Mouse (Mus musculus): ENCODE data around the gene Gm49387. TPM values are rescaled to one million over a fixed set of nuclear protein-coding genes. Genes with fewer than 3 reads are reported as not detected.
A peak's percentile ranks its signal among the peaks of the same experiment; 100 is the strongest.
"Not testable (repeated sequence)": the region's sequence is repeated elsewhere in the genome, so short reads cannot be mapped to it uniquely, and the experiment has no call there.

Gm49387 gene
- polyA plus RNA-seq, 1 experiment from 2014 or later = 0.94 TPM

GRCm38 (mm10) chr14:31604916-31605315, 35.8 kb downstream of the Gm49387 start:
- H3K27ac ChIP-seq (ENCODE audit: low read depth, low read length) = no peak overlapping the region
- H3K4me1 ChIP-seq (replicated peaks; ENCODE audit: control insufficient read depth, insufficient read depth, low read length) = no peaks in the 10 kb centered on the region
- H3K9me3 ChIP-seq (ENCODE audit: control insufficient read depth) = no peaks in the 10 kb centered on the region
- WGBS = 68% methylated on average over 5 of the region's 5 CpGs
- no peak overlapping the region for H3K9ac ChIP-seq (ENCODE audit: low read depth, low read length)
- H3K36me3 ChIP-seq (ENCODE audit: control insufficient read depth, insufficient read depth) = no peaks in the 10 kb centered on the region
- no peak for ATAC-seq
- TF ChIP-seq CTCF (IDR thresholded peaks at IDR 0.05; ENCODE audit: low read depth) = peak; percentile 73
- H3K27me3 ChIP-seq (replicated peaks; ENCODE audit: control insufficient read depth, insufficient read depth, low read length) = no peaks in the 10 kb centered on the region
- H3K4me3 ChIP-seq (ENCODE audit: low read depth, low read length) = no peak overlapping the region
- no peak overlapping the region for H3K4me2 ChIP-seq (replicated peaks; ENCODE audit: low read depth)

GRCm38 (mm10) chr14:31602616-31602979, 38.1 kb downstream of the Gm49387 start:
- not testable (repeated sequence) for H3K4me3 ChIP-seq (ENCODE audit: low read depth, low read length); H3K36me3 ChIP-seq (ENCODE audit: control insufficient read depth, insufficient read depth); ATAC-seq; H3K27me3 ChIP-seq (replicated peaks; ENCODE audit: control insufficient read depth, insufficient read depth, low read length); H3K4me2 ChIP-seq (replicated peaks; ENCODE audit: low read depth); H3K27ac ChIP-seq (ENCODE audit: low read depth, low read length); H3K4me1 ChIP-seq (replicated peaks; ENCODE audit: control insufficient read depth, insufficient read depth, low read length); H3K9me3 ChIP-seq (ENCODE audit: control insufficient read depth); H3K9ac ChIP-seq (ENCODE audit: low read depth, low read length)
- 76% methylated on average over 6 of the region's 6 CpGs for WGBS

GRCm38 (mm10) chr14:31601908-31602615, 38.6 kb downstream of the Gm49387 start:
- 91% methylated on average over 14 of the region's 14 CpGs for WGBS
- Histone ChIP-seq H3K27ac (ENCODE audit: low read depth, low read length) (no peak overlapping the region), H3K9me3 (ENCODE audit: control insufficient read depth) (no peaks in the 10 kb centered on the region), H3K27me3 (replicated peaks; ENCODE audit: control insufficient read depth, insufficient read depth, low read length) (no peaks in the 10 kb centered on the region), H3K9ac (ENCODE audit: low read depth, low read length) (no peak overlapping the region), H3K4me3 (ENCODE audit: low read depth, low read length) (no peak overlapping the region), H3K4me2 (replicated peaks; ENCODE audit: low read depth) (no peak overlapping the region), H3K4me1 (replicated peaks; ENCODE audit: control insufficient read depth, insufficient read depth, low read length) (no peaks in the 10 kb centered on the region), H3K36me3 (ENCODE audit: control insufficient read depth, insufficient read depth) (no peaks in the 10 kb centered on the region)
- no peak for ATAC-seq
- no peak for TF ChIP-seq CTCF (IDR thresholded peaks at IDR 0.05; ENCODE audit: low read depth)

- H3K27me3 ChIP-seq (replicated peaks; ENCODE audit: control insufficient read depth, insufficient read depth, low read length) = no peaks in the 10 kb centered on the region
- 94% methylated on average over 4 of the region's 4 CpGs for WGBS
- TF ChIP-seq CTCF (IDR thresholded peaks at IDR 0.05; ENCODE audit: low read depth) = no peak
- ATAC-seq = no peak
- no peak overlapping the region for H3K9ac ChIP-seq (ENCODE audit: low read depth, low read length)
- H3K9me3 ChIP-seq (ENCODE audit: control insufficient read depth) = no peaks in the 10 kb centered on the region
- H3K4me3 ChIP-seq (ENCODE audit: low read depth, low read length) = no peak overlapping the region
- no peak overlapping the region for H3K4me2 ChIP-seq (replicated peaks; ENCODE audit: low read depth)
- no peak overlapping the region for H3K27ac ChIP-seq (ENCODE audit: low read depth, low read length)
- H3K36me3 ChIP-seq (ENCODE audit: control insufficient read depth, insufficient read depth) = no peaks in the 10 kb centered on the region
- H3K4me1 ChIP-seq (replicated peaks; ENCODE audit: control insufficient read depth, insufficient read depth, low read length) = no peaks in the 10 kb centered on the region
These were observed 43.2 kb downstream of the Gm49387 start for GRCm38 (mm10) chr14:31597446-31597845.

- H3K36me3 ChIP-seq (ENCODE audit: control insufficient read depth, insufficient read depth) = no peaks in the 10 kb centered on the region
- 66% methylated on average over 7 of the region's 7 CpGs for WGBS
These were observed 44.3 kb downstream of the Gm49387 start for GRCm38 (mm10) chr14:31596408-31596807.

GRCm38 (mm10) chr14:31594693-31595092, 46.0 kb downstream of the Gm49387 start:
- no peak for ATAC-seq

More at GRCm38 (mm10) chr14:31596408-31596807, 44.3 kb downstream of the Gm49387 start:
- H3K9me3 ChIP-seq (ENCODE audit: control insufficient read depth) = no peaks in the 10 kb centered on the region
- H3K4me2 ChIP-seq (replicated peaks; ENCODE audit: low read depth) = no peak overlapping the region
- no peaks in the 10 kb centered on the region for H3K4me1 ChIP-seq (replicated peaks; ENCODE audit: control insufficient read depth, insufficient read depth, low read length)
- no peak for ATAC-seq
- TF ChIP-seq CTCF (IDR thresholded peaks at IDR 0.05; ENCODE audit: low read depth) = no peak
- H3K9ac ChIP-seq (ENCODE audit: low read depth, low read length) = no peak overlapping the region
- H3K4me3 ChIP-seq (ENCODE audit: low read depth, low read length) = no peak overlapping the region
- no peak overlapping the region for H3K27ac ChIP-seq (ENCODE audit: low read depth, low read length)
- no peaks in the 10 kb centered on the region for H3K27me3 ChIP-seq (replicated peaks; ENCODE audit: control insufficient read depth, insufficient read depth, low read length)

More at GRCm38 (mm10) chr14:31594693-31595092, 46.0 kb downstream of the Gm49387 start:
- Histone ChIP-seq H3K36me3 (ENCODE audit: control insufficient read depth, insufficient read depth) (no peaks in the 10 kb centered on the region), H3K4me3 (ENCODE audit: low read depth, low read length) (no peak overlapping the region), H3K9ac (ENCODE audit: low read depth, low read length) (no peak overlapping the region), H3K27ac (ENCODE audit: low read depth, low read length) (no peak overlapping the region), H3K9me3 (ENCODE audit: control insufficient read depth) (no peaks in the 10 kb centered on the region), H3K4me2 (replicated peaks; ENCODE audit: low read depth) (no peak overlapping the region), H3K4me1 (replicated peaks; ENCODE audit: control insufficient read depth, insufficient read depth, low read length) (no peaks in the 10 kb centered on the region), H3K27me3 (replicated peaks; ENCODE audit: control insufficient read depth, insufficient read depth, low read length) (no peaks in the 10 kb centered on the region)
- 68% methylated on average over 3 of the region's 3 CpGs for WGBS
- TF ChIP-seq CTCF (IDR thresholded peaks at IDR 0.05; ENCODE audit: low read depth) = no peak

All from intestine, postnatal 0 days (tissue).